Mouse (Mus musculus): ENCODE data around the gene Elobl.
A peak's percentile ranks its signal among the peaks of the same experiment; 100 is the strongest.

Gene Elobl

GRCm38 (mm10) chr11:88988956-88989355, 22.2 kb upstream of the Elobl start:
- DNase-seq (ENCODE audit: low spot score) = no peak

- DNase-seq (ENCODE audit: low spot score) = no peak
Observed at GRCm38 (mm10) chr11:88986616-88987015, 19.9 kb upstream of the Elobl start.

- no peak for DNase-seq (ENCODE audit: low spot score)
Observed at GRCm38 (mm10) chr11:88981337-88981736, 14.6 kb upstream of the Elobl start.

- DNase-seq (ENCODE audit: low spot score) = no peak
Observed at GRCm38 (mm10) chr11:88977188-88977587, 10.5 kb upstream of the Elobl start.

GRCm38 (mm10) chr11:88976320-88976719, 9.6 kb upstream of the Elobl start:
- DNase-seq (ENCODE audit: low spot score) = no peak

GRCm38 (mm10) chr11:88973776-88974701, 7.3 kb upstream of the Elobl start:
- peak; percentile 94 for DNase-seq (ENCODE audit: low spot score)

GRCm38 (mm10) chr11:88970202-88970732, 3.5 kb upstream of the Elobl start, which contains the start of gene Coil:
Coil (plus strand) TSS chr11:88970252.
- no peak for DNase-seq (ENCODE audit: low spot score)

- no peak for DNase-seq (ENCODE audit: low spot score)
Observed at GRCm38 (mm10) chr11:88958851-88959250, 7.9 kb downstream of the Elobl start.

GRCm38 (mm10) chr11:88955217-88955969, 11.3 kb downstream of the Elobl start, which contains the start of gene Scpep1:
Scpep1 (minus strand) TSS chr11:88955465.
- DNase-seq (ENCODE audit: low spot score) = peak; percentile 98

GRCm38 (mm10) chr11:88954803-88955202, 11.9 kb downstream of the Elobl start:
- peak; percentile 42 for DNase-seq (ENCODE audit: low spot score)

GRCm38 (mm10) chr11:88953582-88953981, 13.1 kb downstream of the Elobl start:
- DNase-seq (ENCODE audit: low spot score) = no peak

- DNase-seq (ENCODE audit: low spot score) = no peak
Observed at GRCm38 (mm10) chr11:88952117-88952516, 14.6 kb downstream of the Elobl start.

- no peak for DNase-seq (ENCODE audit: low spot score)
Observed at GRCm38 (mm10) chr11:88951576-88951975, 15.2 kb downstream of the Elobl start.

- DNase-seq (ENCODE audit: low spot score) = no peak
Observed at GRCm38 (mm10) chr11:88950640-88951250, 16.0 kb downstream of the Elobl start.

GRCm38 (mm10) chr11:88949802-88950639, 16.7 kb downstream of the Elobl start:
- DNase-seq (ENCODE audit: low spot score) = peak; percentile 12

- no peak for DNase-seq (ENCODE audit: low spot score)
Observed at GRCm38 (mm10) chr11:88948896-88949295, 17.8 kb downstream of the Elobl start.

- no peak for DNase-seq (ENCODE audit: low spot score)
Observed at GRCm38 (mm10) chr11:88945971-88946585, 20.7 kb downstream of the Elobl start.

GRCm38 (mm10) chr11:88941489-88941888, 25.2 kb downstream of the Elobl start:
- DNase-seq (ENCODE audit: low spot score) = no peak

- no peak for DNase-seq (ENCODE audit: low spot score)
Observed at GRCm38 (mm10) chr11:88939634-88940033, 27.1 kb downstream of the Elobl start.

- DNase-seq (ENCODE audit: low spot score) = no peak
Observed at GRCm38 (mm10) chr11:88938770-88939169, 28.0 kb downstream of the Elobl start.

GRCm38 (mm10) chr11:88937886-88938285, 28.8 kb downstream of the Elobl start:
- no peak for DNase-seq (ENCODE audit: low spot score)
